Mouse (Mus musculus) embryonic facial prominence, embryonic 12.5 days (tissue): ENCODE results near the gene Zbtb18. TPM values are rescaled to one million over a fixed set of nuclear protein-coding genes. Genes with fewer than 3 reads are reported as not detected.

Experiments
- ATAC-seq: fragments of 200-750 bp; cut with Nextera tagmentation; 2 replicates; pipeline ENCODE4 v1.8.0; 2017; ENCODE audit not compliant: insufficient number of reproducible peaks, insufficient read depth, low FRiP score, low TSS enrichment
- H3K27ac ChIP-seq: fragments of 300-500 bp; sonication (generic); 2 replicates; pipeline ENCODE4 v1.5.1; 2016; ENCODE audit warnings: mild to moderate bottlenecking
- H3K27me3 ChIP-seq: fragments of 300-500 bp; sonication (generic); 2 replicates; pipeline ENCODE4 v1.6.1; 2016; ENCODE audit warnings: mild to moderate bottlenecking, moderate library complexity
- H3K36me3 ChIP-seq: fragments of 300-500 bp; sonication (generic); 2 replicates; pipeline ENCODE4 v1.6.1; 2016; ENCODE audit warnings: mild to moderate bottlenecking
- H3K4me1 ChIP-seq: fragments of 300-500 bp; sonication (generic); 2 replicates; pipeline ENCODE4 v1.6.1; 2016
- H3K4me2 ChIP-seq: fragments of 300-500 bp; sonication (generic); replicated peaks from 2 replicates; pipeline ENCODE4 v1.6.1; 2016; ENCODE audit warnings: mild to moderate bottlenecking, moderate library complexity
- H3K4me3 ChIP-seq: fragments of 300-500 bp; sonication (generic); 2 replicates; pipeline ENCODE4 v1.5.1; 2016; ENCODE audit warnings: mild to moderate bottlenecking
- H3K9ac ChIP-seq: fragments of 300-500 bp; sonication (generic); 2 replicates; pipeline ENCODE4 v1.6.1; 2016; ENCODE audit warnings: mild to moderate bottlenecking, moderate library complexity
- H3K9me3 ChIP-seq: fragments of 300-500 bp; sonication (generic); 2 replicates; pipeline ENCODE4 v1.6.1; 2016; ENCODE audit warnings: mild to moderate bottlenecking, moderate library complexity
- WGBS: fragments of 180-500 bp; shearing (Covaris S2); methylation state at CpG from one replicate; pipeline ENCODE4 v1.1.7; 2016; 5-methylcytosine and 5-hydroxymethylcytosine counted together
- polyA plus RNA-seq: library from polyadenylated mRNA; unstranded; fragments of >200 nt; fragmentation: Nextera tagmentation; extraction: Ambion mirVana; gene quantifications from 2 replicates; pipeline ENCODE4 v1.2.1, GENCODE M21; 2016

The Zbtb18 gene
- polyA plus RNA-seq, 1 experiment from 2014 or later = 3.5 TPM

GRCm38 (mm10) chr1:177484680-177485079 is 42.5 kb downstream of the Zbtb18 start:
- no peak overlapping the region for H3K9ac ChIP-seq

DNA sequence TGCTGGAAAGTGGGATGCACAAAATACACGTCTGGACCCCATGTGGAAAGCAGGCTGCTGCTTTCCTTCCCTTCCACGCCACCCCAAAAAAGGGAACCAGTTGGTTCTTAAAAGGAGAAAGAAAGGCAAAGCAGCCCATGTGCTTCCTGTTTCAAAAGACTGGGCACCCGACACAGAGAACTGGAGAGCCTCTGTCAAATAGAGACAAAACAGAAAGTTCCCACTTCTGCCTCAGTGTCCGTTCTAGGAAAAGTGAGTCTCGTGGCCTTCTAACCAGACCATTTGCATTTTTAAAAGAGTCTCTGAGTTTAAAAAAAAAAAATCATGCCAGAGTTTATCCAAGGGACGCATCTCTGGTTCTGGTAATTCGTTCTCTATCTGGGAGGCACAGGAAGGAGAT is 47.7 kb downstream of the Zbtb18 start:
- no peak overlapping the region for H3K4me2 ChIP-seq
- no peaks in the 10 kb centered on the region for H3K36me3 ChIP-seq
- no peaks in the 10 kb centered on the region for H3K27me3 ChIP-seq
- no peaks in the 10 kb centered on the region for H3K4me1 ChIP-seq
- H3K4me3 ChIP-seq = no peak overlapping the region
- ATAC-seq = no peak
- H3K9me3 ChIP-seq = no peaks in the 10 kb centered on the region
- H3K27ac ChIP-seq = no peak overlapping the region
- WGBS = 61% methylated on average over 7 of the region's 7 CpGs
- no peak overlapping the region for H3K9ac ChIP-seq

More at GRCm38 (mm10) chr1:177484680-177485079, 42.5 kb downstream of the Zbtb18 start:
- Histone ChIP-seq H3K4me2 (no peak overlapping the region), H3K27ac (no peak overlapping the region), H3K9me3 (no peaks in the 10 kb centered on the region), H3K4me1 (no peaks in the 10 kb centered on the region), H3K4me3 (no peak overlapping the region), H3K27me3 (no peaks in the 10 kb centered on the region), H3K36me3 (no peaks in the 10 kb centered on the region)
- 36% methylated on average over 7 of the region's 7 CpGs for WGBS
- no peak for ATAC-seq

- no peaks in the 10 kb centered on the region for H3K27me3 ChIP-seq
- no peak overlapping the region for H3K4me2 ChIP-seq
- no peaks in the 10 kb centered on the region for H3K36me3 ChIP-seq
- H3K4me1 ChIP-seq = no peaks in the 10 kb centered on the region
- no peak for ATAC-seq
- H3K9ac ChIP-seq = no peak overlapping the region
- no peak overlapping the region for H3K27ac ChIP-seq
- 64% methylated on average over 4 of the region's 4 CpGs for WGBS
- no peaks in the 10 kb centered on the region for H3K9me3 ChIP-seq
- no peak overlapping the region for H3K4me3 ChIP-seq
Measured at GRCm38 (mm10) chr1:177490808-177491207, 48.7 kb downstream of the Zbtb18 start.

DNA sequence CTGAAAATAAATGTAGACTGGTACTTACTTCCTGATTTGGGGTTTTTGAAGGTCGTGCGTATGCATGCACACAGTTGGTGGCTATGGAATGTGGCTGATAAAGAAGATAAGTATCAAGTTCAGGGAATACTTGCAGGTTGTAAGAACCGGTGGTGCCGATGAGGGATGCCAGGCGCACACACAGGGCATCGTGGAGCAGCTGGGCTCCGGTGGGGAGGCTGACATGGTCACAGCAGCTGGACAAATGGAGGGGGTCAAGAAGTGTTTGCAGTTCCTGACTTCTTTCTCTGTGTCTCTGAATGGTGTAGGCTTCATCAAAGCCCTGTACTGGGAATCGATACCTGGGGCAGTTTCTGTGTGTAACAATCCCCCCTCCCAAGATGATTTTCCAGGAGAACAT is 49.1 kb downstream of the Zbtb18 start:
- ATAC-seq = no peak
- Histone ChIP-seq H3K27ac (no peak overlapping the region), H3K4me3 (no peak overlapping the region), H3K4me1 (no peaks in the 10 kb centered on the region), H3K36me3 (no peaks in the 10 kb centered on the region), H3K4me2 (no peak overlapping the region), H3K27me3 (no peaks in the 10 kb centered on the region), H3K9ac (no peak overlapping the region), H3K9me3 (no peaks in the 10 kb centered on the region)
- WGBS = 69% methylated on average over 8 of the region's 8 CpGs

DNA sequence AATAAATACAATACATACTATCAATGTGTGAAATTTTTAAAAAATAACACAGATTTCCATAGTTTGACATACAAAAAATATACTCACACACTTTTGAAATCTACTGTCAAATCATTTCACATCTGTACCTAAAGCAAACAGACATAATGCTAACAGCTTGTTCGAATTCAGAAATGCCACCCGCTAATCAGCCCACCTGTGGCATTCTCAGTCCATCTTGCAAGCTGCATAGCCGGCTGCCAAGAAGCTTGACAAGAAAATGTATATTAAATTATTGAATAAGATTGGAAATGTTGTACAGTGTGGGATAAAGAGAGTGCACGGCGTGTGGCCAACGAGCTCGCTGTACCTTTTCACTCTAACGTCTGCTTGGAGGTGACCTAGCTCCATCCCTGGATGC is 52.2 kb downstream of the Zbtb18 start:
- no peaks in the 10 kb centered on the region for H3K36me3 ChIP-seq
- 83% methylated on average over 8 of the region's 8 CpGs for WGBS
- no peak overlapping the region for H3K4me2 ChIP-seq
- no peaks in the 10 kb centered on the region for H3K4me1 ChIP-seq
- H3K27me3 ChIP-seq = no peaks in the 10 kb centered on the region
- H3K27ac ChIP-seq = no peak overlapping the region
- no peak for ATAC-seq
- H3K4me3 ChIP-seq = no peak overlapping the region
- no peak overlapping the region for H3K9ac ChIP-seq
- H3K9me3 ChIP-seq = no peaks in the 10 kb centered on the region

DNA sequence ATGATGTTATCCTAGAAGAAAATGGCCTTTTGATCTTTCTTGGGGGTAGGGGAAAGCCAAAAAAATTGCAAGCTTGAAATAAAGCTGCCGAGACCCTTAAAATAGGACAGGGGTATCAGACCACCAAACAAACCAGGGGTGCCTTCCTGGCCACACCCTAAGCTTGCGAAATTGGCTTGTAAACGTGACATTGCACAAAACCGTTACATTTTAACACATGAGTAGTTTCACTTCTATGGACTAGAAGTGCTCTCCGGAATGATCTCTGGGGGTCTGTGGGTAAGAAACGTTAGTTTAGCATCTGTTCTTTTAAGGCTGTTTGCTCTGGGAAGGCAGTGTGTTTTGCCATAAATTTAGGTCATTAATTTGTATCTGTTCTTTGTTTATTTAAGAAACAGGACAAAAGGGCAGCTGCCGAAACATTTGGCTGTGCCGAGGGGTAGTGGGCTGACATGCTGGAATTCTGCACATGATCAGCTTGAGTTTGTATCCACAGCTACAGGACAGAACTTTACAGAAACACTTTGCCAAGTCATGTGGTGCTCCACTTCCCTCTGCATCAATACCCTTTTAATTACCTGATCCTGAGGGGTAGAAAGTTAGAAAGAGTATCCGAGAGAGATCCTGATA is 52.9 kb downstream of the Zbtb18 start:
- no peak overlapping the region for H3K4me2 ChIP-seq
- ATAC-seq = no peak
- H3K4me3 ChIP-seq = no peak overlapping the region

More for the DNA sequence above, 52.9 kb downstream of the Zbtb18 start:
- Histone ChIP-seq H3K9me3 (no peaks in the 10 kb centered on the region), H3K27ac (no peak overlapping the region), H3K9ac (no peak overlapping the region), H3K4me1 (no peaks in the 10 kb centered on the region), H3K27me3 (no peaks in the 10 kb centered on the region), H3K36me3 (no peaks in the 10 kb centered on the region)
- 57% methylated on average over 9 of the region's 9 CpGs for WGBS

Other genes starting within 250 kb of the Zbtb18 start
- gene Akt3, start 184.1 kb upstream of the Zbtb18 start, polyA plus RNA-seq = 9.8 and 10.2 TPM in 2 replicates